16 mouse cellular contexts compared by ENCODE assay signal in genomic region chr5:133653431-133653830, GRCm38 (mm10).
"Had no signal": no experiment of that assay in that cellular context is flagged by ENCODE, and none has a peak within 500 bp of the region (broad histone marks: within the 10 kb centered on the region; RNA-seq: fewer than 3 reads in every experiment).

No protein-coding gene starts in this region.

- DNase-seq: retina, postnatal 1 day; right cerebral cortex, adult 18-20 months; right cerebral cortex, postnatal 14 days; right cerebral cortex, postnatal 25 days; right cerebral cortex, postnatal 4 days; spleen, adult 18-20 months; thymus, adult 18-20 months; thymus, adult 2 months; thymus, postnatal 14 days; thymus, postnatal 25 days; thymus, postnatal 36 days; thymus, postnatal 4 days had no signal

- H3K27me3 ChIP-seq: neural tube, embryonic 13.5 days; neural tube, embryonic 15.5 days; stomach, embryonic 15.5 days had no signal

- H3K9ac ChIP-seq: neural tube, embryonic 13.5 days; neural tube, embryonic 15.5 days; stomach, embryonic 15.5 days had no signal

- H3K4me3 ChIP-seq: neural tube, embryonic 13.5 days; neural tube, embryonic 15.5 days; stomach, embryonic 15.5 days had no signal

- H3K27ac ChIP-seq: neural tube, embryonic 13.5 days; neural tube, embryonic 15.5 days; stomach, embryonic 15.5 days; stomach, postnatal 0 days had no signal

- H3K9me3 ChIP-seq: neural tube, embryonic 15.5 days; stomach, embryonic 15.5 days had no signal

- H3K36me3 ChIP-seq: neural tube, embryonic 13.5 days; neural tube, embryonic 15.5 days; stomach, embryonic 15.5 days had no signal

- H3K4me1 ChIP-seq: neural tube, embryonic 13.5 days; neural tube, embryonic 15.5 days; stomach, embryonic 15.5 days had no signal

- H3K4me2 ChIP-seq: neural tube, embryonic 13.5 days; neural tube, embryonic 15.5 days; stomach, embryonic 15.5 days had no signal
